Mouse (Mus musculus) cerebellum, adult 18-20 months (tissue): Measurements from ENCODE around the gene Treh.
"Not testable (repeated sequence)": the region's sequence is repeated elsewhere in the genome, so short reads cannot be mapped to it uniquely, and the experiment has no call there.

Experiments used
- DNase-seq, 2 experiments: peaks; one replicate each; pipeline ENCODE4 v3.0.0; 2021

Treh gene

GRCm38 (mm10) chr9:44673005-44673404, at the start of gene Treh:
TSS of gene Treh (plus strand) at chr9:44673233.
- DNase-seq: no peak

GRCm38 (mm10) chr9:44624390-44624789, 48.6 kb upstream of the Treh start:
- DNase-seq: no peak

- DNase-seq: no peak
Observed at GRCm38 (mm10) chr9:44626268-44626667, 46.8 kb upstream of the Treh start.

- DNase-seq: peak; percentile 23 to 51
Observed at GRCm38 (mm10) chr9:44637551-44638169, 35.4 kb upstream of the Treh start.

- DNase-seq: peak; percentile 39 to 58
Observed at GRCm38 (mm10) chr9:44638726-44639125, 34.3 kb upstream of the Treh start.

GRCm38 (mm10) chr9:44640028-44640427, 33.0 kb upstream of the Treh start:
- not testable (repeated sequence) for DNase-seq

- DNase-seq: no peak
Observed at GRCm38 (mm10) chr9:44640646-44641357, 32.2 kb upstream of the Treh start.

GRCm38 (mm10) chr9:44641616-44642015, 31.4 kb upstream of the Treh start:
- no peak for DNase-seq

- DNase-seq: no peak
Observed at GRCm38 (mm10) chr9:44643103-44643502, 29.9 kb upstream of the Treh start.

- no peak for DNase-seq
Observed at GRCm38 (mm10) chr9:44644186-44644585, 28.8 kb upstream of the Treh start.

- peak; percentile 52 to 56 for DNase-seq
Observed at GRCm38 (mm10) chr9:44645481-44645880, 27.6 kb upstream of the Treh start.

- DNase-seq: no peak
Observed at GRCm38 (mm10) chr9:44645924-44646323, 27.1 kb upstream of the Treh start.

GRCm38 (mm10) chr9:44646366-44646765, 26.7 kb upstream of the Treh start:
- no peak for DNase-seq

GRCm38 (mm10) chr9:44647026-44647425, 26.0 kb upstream of the Treh start:
- no peak for DNase-seq

GRCm38 (mm10) chr9:44647656-44648055, 25.4 kb upstream of the Treh start:
- DNase-seq: no peak

- DNase-seq: no peak
Observed at GRCm38 (mm10) chr9:44648881-44649281, 24.2 kb upstream of the Treh start.

GRCm38 (mm10) chr9:44652027-44652426, 21.0 kb upstream of the Treh start:
- peak; percentile 75 to 79 for DNase-seq

- DNase-seq: no peak
Observed at GRCm38 (mm10) chr9:44653896-44654295, 19.1 kb upstream of the Treh start.

GRCm38 (mm10) chr9:44655098-44656066, 17.7 kb upstream of the Treh start:
- peak; percentile 69 to 70 for DNase-seq

GRCm38 (mm10) chr9:44663706-44664105, 9.3 kb upstream of the Treh start:
- no peak for DNase-seq

GRCm38 (mm10) chr9:44671416-44671815, 1.6 kb upstream of the Treh start:
- DNase-seq: no peak

GRCm38 (mm10) chr9:44672291-44672865, 655 bp upstream of the Treh start:
- no peak for DNase-seq

- DNase-seq: no peak
Observed at GRCm38 (mm10) chr9:44678288-44678871, 5.3 kb downstream of the Treh start.
